Mouse (Mus musculus): ENCODE results near the gene Unc45a.

Gene Unc45a

DNA sequence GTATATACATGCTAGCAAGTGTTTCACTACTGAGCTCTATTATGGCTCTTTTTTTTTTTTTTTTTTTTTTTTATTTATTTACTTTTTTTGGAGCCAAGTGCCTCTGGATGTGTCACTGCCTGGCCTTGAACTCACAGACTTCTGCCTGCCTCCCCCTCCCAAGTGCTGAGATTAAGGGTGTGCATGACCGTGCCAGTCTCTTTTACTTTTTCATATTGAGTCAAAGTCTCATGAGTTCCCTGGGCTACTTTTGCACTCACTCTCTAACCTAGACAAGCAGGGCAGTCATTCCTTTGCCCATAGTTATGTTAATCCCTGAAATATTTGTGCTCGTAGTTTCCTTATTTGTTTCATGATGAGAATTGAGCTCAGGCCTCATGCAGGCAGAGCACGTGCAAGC lies 59.2 kb downstream of the Unc45a start:
- no peak for DNase-seq (ENCODE audit: low spot score)

- no peak for DNase-seq (ENCODE audit: low spot score)
Observed at GRCm38 (mm10) chr7:80280998-80281397, 59.8 kb downstream of the Unc45a start.

- no peak for DNase-seq (ENCODE audit: low spot score)
Observed at GRCm38 (mm10) chr7:80280032-80280431, 60.8 kb downstream of the Unc45a start.

DNA sequence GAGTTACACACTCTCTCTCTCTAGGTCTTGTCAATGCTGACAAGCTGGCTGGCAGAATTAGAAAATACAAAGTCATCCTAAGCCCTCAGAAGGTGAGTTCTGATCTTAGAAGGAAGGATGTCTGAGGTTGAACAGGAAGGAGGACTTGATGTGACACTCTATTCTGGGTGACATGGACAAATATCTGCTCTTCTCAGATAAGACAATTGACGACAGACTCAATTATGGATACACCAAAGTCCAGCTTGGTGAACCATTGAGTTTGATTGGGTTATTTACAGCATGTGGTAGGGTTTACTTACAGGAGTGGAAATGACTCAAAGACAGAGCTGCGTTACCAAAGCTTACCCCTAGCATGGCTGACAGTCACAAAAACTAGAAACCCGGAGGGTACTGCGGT lies 64.4 kb downstream of the Unc45a start:
- DNase-seq (ENCODE audit: low spot score) = no peak
